ENCODE assay signal across 24 mouse cellular contexts in genomic region chr5:125767950-125768349, GRCm38 (mm10).
DNase-seq lines count a peak whose midpoint lies in the region; ATAC-seq and TF ChIP-seq lines count a peak whose summit lies in the region.
"Had no signal": no experiment of that assay in that cellular context is flagged by ENCODE, and none has a peak within 500 bp of the region (broad histone marks: within the 10 kb centered on the region; RNA-seq: fewer than 3 reads in every experiment).

No protein-coding gene starts in this region.

- no peak overlapping the region for H3K4me3 ChIP-seq in left cerebral cortex, adult 2 months
- H3K4me3 ChIP-seq: embryonic facial prominence, embryonic 10.5 days; embryonic facial prominence, embryonic 12.5 days; forebrain, embryonic 13.5 days; forebrain, embryonic 15.5 days had no signal

- intact Hi-C loops in left cerebral cortex, adult 2 months (cut with DNase I) = loop anchor here (5.0 kb wide), 1 partner anchor 236 kb away; the partner anchor contains the start of gene Tmem132b
- intact Hi-C loops in left cerebral cortex, postnatal 10 days (cut with DNase I) = no loop called here

- no peak for TF ChIP-seq CTCF in left cerebral cortex, adult 2 months (IDR thresholded peaks at IDR 0.05)

- peak; percentile 76 for ATAC-seq in frontal cortex, adult (ENCODE audit: low TSS enrichment)
- no peak for ATAC-seq in granulocyte monocyte progenitor cell, adult 5-6 weeks (replicated peaks; ENCODE audit: poor library complexity, severe bottlenecking)
- ATAC-seq: activated CD4-positive, CD25-positive, alpha-beta regulatory T cell, adult 4 months; CD4-positive, CD25-positive, alpha-beta regulatory T cell, adult 4 months; forebrain, embryonic 13.5 days; forebrain, embryonic 15.5 days; forebrain, postnatal 0 days; Patski had no signal

- H3K27ac ChIP-seq in left cerebral cortex, adult 2 months = peak overlapping the region; percentile 36; the same call in 1 of the 2 replicates
- H3K27ac ChIP-seq: embryonic facial prominence, embryonic 10.5 days; embryonic facial prominence, embryonic 12.5 days; forebrain, embryonic 13.5 days had no signal

- no peak for DNase-seq in frontal cortex, postnatal 14 days (ENCODE audit: low spot score in 2 of 2)
- no peak for DNase-seq in left cerebral cortex, adult 2 months (ENCODE audit: extremely low spot score in 1 of 2, low spot score in 2 of 2)
- DNase-seq in left cerebral cortex, postnatal 10 days (ENCODE audit: extremely low spot score in 1 of 2, low spot score in 2 of 2) = no peak
- DNase-seq in brain, adult 2 months (ENCODE audit: low read depth, low spot score) = peak; percentile 76
- DNase-seq: adrenal gland, adult 8-10 months; adrenal gland, postnatal 14 days; adrenal gland, postnatal 36 days; B cell, adult 2 months; cerebellum, adult 11 months; cerebellum, adult 18-20 months; cerebellum, adult 8-10 months; cerebellum, adult 9-11 months; cerebellum, postnatal 14 days; cerebellum, postnatal 36 days; forebrain, postnatal 0 days had no signal
